Mouse (Mus musculus): ENCODE results near the gene Col9a2. TPM values are rescaled to one million over a fixed set of nuclear protein-coding genes. Genes with fewer than 3 reads are reported as not detected.

Col9a2 gene
- polyA plus RNA-seq, 1 experiment from 2014 or later: 1.8 TPM

DNA sequence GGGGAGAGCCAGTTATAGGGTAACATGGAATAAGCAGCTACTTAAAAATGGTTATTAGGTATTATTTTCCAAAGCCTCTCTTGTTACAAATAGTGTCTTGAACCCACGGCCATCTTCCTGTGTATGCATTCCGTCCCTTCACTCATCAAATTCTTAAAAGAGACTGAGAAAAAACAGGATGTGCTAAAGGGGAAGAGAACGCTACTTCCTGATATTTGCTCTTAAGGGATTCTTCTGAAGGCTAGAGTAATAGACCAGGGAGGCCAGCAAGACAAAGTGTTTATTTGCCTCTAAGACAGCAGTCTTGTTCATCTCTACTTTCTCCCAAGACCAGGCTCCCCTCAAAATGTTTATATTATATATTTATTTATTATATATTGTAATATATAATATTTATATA is 20.9 kb upstream of the Col9a2 start:
- 0 out of 2 replicates have a peak, but pooled peaks cover 4% of the 10 kb centered on the region for H3K4me1 ChIP-seq (ENCODE audit: insufficient read depth, low read depth, low read length)
- H3K27ac ChIP-seq (ENCODE audit: low read length): no peak overlapping the region
- no peak for ATAC-seq
- no peaks in the 10 kb centered on the region for H3K9me3 ChIP-seq (ENCODE audit: low read length)
- WGBS: 65% methylated on average over 3 of the region's 3 CpGs
- no peaks in the 10 kb centered on the region for H3K27me3 ChIP-seq (replicated peaks; ENCODE audit: insufficient read depth, low read length)
- no peak overlapping the region for H3K9ac ChIP-seq (replicated peaks; ENCODE audit: low read depth)
- no peak overlapping the region for H3K4me2 ChIP-seq (replicated peaks; ENCODE audit: low read depth, low read length)
- no peak overlapping the region for H3K4me3 ChIP-seq (ENCODE audit: low read depth, low read length)
- DNase-seq (ENCODE audit: low spot score): no peak
- TF ChIP-seq CTCF (IDR thresholded peaks at IDR 0.05) (no peak), EP300 (IDR thresholded peaks at IDR 0.05) (no peak)
- no peaks in the 10 kb centered on the region for H3K36me3 ChIP-seq (ENCODE audit: insufficient read depth, low read length)

GRCm38 (mm10) chr4:121020040-121020790 is 19.0 kb upstream of the Col9a2 start:
- ATAC-seq: no peak

DNA sequence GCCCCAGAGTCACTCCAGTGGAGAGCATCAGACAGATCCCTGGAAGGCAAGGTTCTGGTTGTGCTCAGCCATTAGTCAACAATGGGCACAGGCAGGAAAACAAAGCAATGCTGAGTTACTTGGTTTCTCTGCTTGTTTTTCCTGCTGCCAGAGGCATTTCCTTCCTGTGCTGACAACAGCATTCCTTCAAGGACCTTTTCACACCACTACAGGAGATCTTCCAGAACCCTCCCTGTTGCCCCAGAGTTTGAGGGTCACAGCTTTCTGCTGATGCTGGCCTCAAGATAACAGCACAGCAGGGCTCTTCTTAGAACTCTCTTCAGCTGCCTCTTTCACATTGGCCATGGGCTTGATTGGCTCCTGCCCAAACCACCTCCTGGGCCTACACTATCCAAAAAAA is 17.3 kb upstream of the Col9a2 start:
- Histone ChIP-seq H3K9me3 (ENCODE audit: low read length) (no peaks in the 10 kb centered on the region), H3K27ac (ENCODE audit: low read length) (no peak overlapping the region), H3K4me2 (replicated peaks; ENCODE audit: low read depth, low read length) (no peak overlapping the region), H3K27me3 (replicated peaks; ENCODE audit: insufficient read depth, low read length) (no peaks in the 10 kb centered on the region), H3K4me3 (ENCODE audit: low read depth, low read length) (no peak overlapping the region), H3K36me3 (ENCODE audit: insufficient read depth, low read length) (no peaks in the 10 kb centered on the region), H3K4me1 (ENCODE audit: insufficient read depth, low read depth, low read length) (no peaks in the 10 kb centered on the region), H3K9ac (replicated peaks; ENCODE audit: low read depth) (no peak overlapping the region)
- TF ChIP-seq EP300 (IDR thresholded peaks at IDR 0.05) (peak; percentile 22; the same call in 1 of the 2 replicates), CTCF (IDR thresholded peaks at IDR 0.05) (no peak)
- no peak for DNase-seq (ENCODE audit: low spot score)
- no peak for ATAC-seq

More at GRCm38 (mm10) chr4:121020040-121020790, 19.0 kb upstream of the Col9a2 start:
- Histone ChIP-seq H3K27ac (ENCODE audit: low read length) (no peak overlapping the region), H3K27me3 (replicated peaks; ENCODE audit: insufficient read depth, low read length) (no peaks in the 10 kb centered on the region), H3K4me1 (ENCODE audit: insufficient read depth, low read depth, low read length) (0 out of 2 replicates have a peak, but pooled peaks cover 4% of the 10 kb centered on the region), H3K9me3 (ENCODE audit: low read length) (no peaks in the 10 kb centered on the region), H3K36me3 (ENCODE audit: insufficient read depth, low read length) (no peaks in the 10 kb centered on the region), H3K4me3 (ENCODE audit: low read depth, low read length) (no peak overlapping the region), H3K4me2 (replicated peaks; ENCODE audit: low read depth, low read length) (no peak overlapping the region), H3K9ac (replicated peaks; ENCODE audit: low read depth) (no peak overlapping the region)
- 62% methylated on average over 10 of the region's 10 CpGs for WGBS
- DNase-seq (ENCODE audit: low spot score): no peak
- TF ChIP-seq CTCF (IDR thresholded peaks at IDR 0.05) (no peak), EP300 (IDR thresholded peaks at IDR 0.05) (no peak)

- Histone ChIP-seq H3K9ac (replicated peaks; ENCODE audit: low read depth) (no peak overlapping the region), H3K36me3 (ENCODE audit: insufficient read depth, low read length) (no peaks in the 10 kb centered on the region), H3K9me3 (ENCODE audit: low read length) (no peaks in the 10 kb centered on the region), H3K4me3 (ENCODE audit: low read depth, low read length) (no peak overlapping the region), H3K4me1 (ENCODE audit: insufficient read depth, low read depth, low read length) (no peaks in the 10 kb centered on the region), H3K27ac (ENCODE audit: low read length) (no peak overlapping the region), H3K4me2 (replicated peaks; ENCODE audit: low read depth, low read length) (no peak overlapping the region), H3K27me3 (replicated peaks; ENCODE audit: insufficient read depth, low read length) (no peaks in the 10 kb centered on the region)
- ATAC-seq (no peak), DNase-seq (ENCODE audit: low spot score) (no peak)
- WGBS: 83% methylated on average over 7 of the region's 7 CpGs
- TF ChIP-seq CTCF (IDR thresholded peaks at IDR 0.05) (no peak), EP300 (IDR thresholded peaks at IDR 0.05) (no peak)
Observed at GRCm38 (mm10) chr4:121023464-121023863, 15.7 kb upstream of the Col9a2 start.

DNA sequence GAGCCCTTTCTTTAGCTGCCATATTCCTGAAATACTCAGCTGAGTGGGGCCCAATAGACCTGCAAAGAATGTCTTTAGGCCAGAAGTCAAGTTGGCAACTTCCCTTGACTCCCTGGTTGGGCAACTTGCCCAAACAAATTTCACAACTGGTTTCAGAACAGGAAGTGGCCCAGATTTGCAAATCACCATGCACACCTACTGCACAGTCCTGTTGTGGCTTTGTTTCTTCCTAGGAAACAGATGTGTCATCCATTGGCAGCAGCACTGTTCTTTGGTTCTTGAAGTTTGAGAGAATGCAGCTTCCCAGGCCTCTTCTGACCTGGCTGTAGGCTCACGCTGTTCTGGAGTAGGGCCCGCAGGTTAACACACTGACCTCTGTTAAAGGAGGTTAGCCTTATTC is 15.2 kb upstream of the Col9a2 start:
- WGBS: 51% methylated on average over 2 of the region's 2 CpGs
- Histone ChIP-seq H3K9ac (replicated peaks; ENCODE audit: low read depth) (no peak overlapping the region), H3K36me3 (ENCODE audit: insufficient read depth, low read length) (no peaks in the 10 kb centered on the region), H3K4me2 (replicated peaks; ENCODE audit: low read depth, low read length) (no peak overlapping the region), H3K9me3 (ENCODE audit: low read length) (no peaks in the 10 kb centered on the region), H3K4me1 (ENCODE audit: insufficient read depth, low read depth, low read length) (no peaks in the 10 kb centered on the region), H3K27me3 (replicated peaks; ENCODE audit: insufficient read depth, low read length) (no peaks in the 10 kb centered on the region), H3K4me3 (ENCODE audit: low read depth, low read length) (no peak overlapping the region), H3K27ac (ENCODE audit: low read length) (no peak overlapping the region)
- TF ChIP-seq EP300 (IDR thresholded peaks at IDR 0.05): peak; percentile 58; the same call in 1 of the 2 replicates
- TF ChIP-seq CTCF (IDR thresholded peaks at IDR 0.05): no peak
- ATAC-seq: peak; percentile 83
- DNase-seq (ENCODE audit: low spot score): peak; percentile 85

DNA sequence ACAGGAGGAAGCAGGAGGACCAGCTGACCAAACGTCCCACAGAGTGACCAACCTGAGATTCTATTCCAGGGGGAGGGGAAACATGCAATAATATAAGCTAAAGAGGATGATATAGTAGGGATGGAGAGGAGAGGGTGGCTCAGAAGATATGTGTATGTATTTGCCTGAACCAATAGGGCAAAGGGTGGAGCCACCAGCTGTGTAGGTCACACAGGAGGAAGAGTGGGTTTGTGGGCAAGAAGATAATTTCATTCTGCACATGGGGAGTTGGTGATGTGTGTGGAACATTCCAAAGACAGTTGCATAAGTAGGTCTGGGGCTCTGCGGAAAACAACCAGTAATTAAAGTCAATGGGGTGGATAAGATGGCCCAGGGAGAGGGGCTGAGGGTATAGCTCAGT is 13.5 kb upstream of the Col9a2 start:
- Histone ChIP-seq H3K27me3 (replicated peaks; ENCODE audit: insufficient read depth, low read length) (no peaks in the 10 kb centered on the region), H3K4me3 (ENCODE audit: low read depth, low read length) (no peak overlapping the region), H3K4me2 (replicated peaks; ENCODE audit: low read depth, low read length) (no peak overlapping the region), H3K27ac (ENCODE audit: low read length) (no peak overlapping the region), H3K9ac (replicated peaks; ENCODE audit: low read depth) (no peak overlapping the region), H3K9me3 (ENCODE audit: low read length) (no peaks in the 10 kb centered on the region), H3K36me3 (ENCODE audit: insufficient read depth, low read length) (no peaks in the 10 kb centered on the region), H3K4me1 (ENCODE audit: insufficient read depth, low read depth, low read length) (no peaks in the 10 kb centered on the region)
- no peak for ATAC-seq
- 52% methylated on average over 2 of the region's 2 CpGs for WGBS
- no peak for DNase-seq (ENCODE audit: low spot score)
- TF ChIP-seq CTCF (IDR thresholded peaks at IDR 0.05) (no peak), EP300 (IDR thresholded peaks at IDR 0.05) (no peak)
